8 mouse cellular contexts compared by ENCODE assay signal in genomic region chr13:42866162-42866941, GRCm38 (mm10).
DNase-seq lines count a peak whose midpoint lies in the region; ATAC-seq and TF ChIP-seq lines count a peak whose summit lies in the region.

No protein-coding gene starts in this region.

- intact Hi-C loops in gastrocnemius, postnatal 36 days (cut with DNase I), result no loop called here
- intact Hi-C loops in left cerebral cortex, adult 2 months (cut with DNase I), result loop anchor here (2.0 kb wide), 1 partner anchor 50 kb away; no protein-coding TSS in a partner anchor

- H3K27ac ChIP-seq in cortical plate, adult 2 months (ENCODE audit: insufficient read depth, low read length), result peak overlapping the region; percentile 82
- H3K27ac ChIP-seq in intestine, embryonic 14.5 days (ENCODE audit: low read depth), result no peak overlapping the region
- H3K27ac ChIP-seq in left cerebral cortex, adult 2 months, result peak overlapping the region; percentile 84

- H3K36me3 ChIP-seq in intestine, embryonic 14.5 days (ENCODE audit: control insufficient read depth, insufficient read depth, low read length), result no peaks in the 10 kb centered on the region

- peak overlapping the region; percentile 37 for H3K9ac ChIP-seq in intestine, embryonic 14.5 days (ENCODE audit: low read length)

- no peak for ATAC-seq in intestine, embryonic 14.5 days (replicated peaks; ENCODE audit: low FRiP score, low TSS enrichment, low read depth)
- no peak for ATAC-seq in monocyte, adult 5-6 weeks (replicated peaks; ENCODE audit: insufficient number of reproducible peaks, low FRiP score, low TSS enrichment, poor library complexity, severe bottlenecking)

- peak overlapping the region; percentile 44 for H3K4me3 ChIP-seq in cortical plate, adult 2 months (ENCODE audit: insufficient read depth, low read length)
- peak overlapping the region; percentile 39 for H3K4me3 ChIP-seq in intestine, embryonic 14.5 days (ENCODE audit: low read depth, low read length)
- H3K4me3 ChIP-seq in left cerebral cortex, adult 2 months, result peak overlapping the region; percentile 53

- TF ChIP-seq CTCF in cortical plate, adult 2 months (IDR thresholded peaks at IDR 0.05; ENCODE audit: extremely low read depth, insufficient read depth, low read length), result no peak
- no peak for TF ChIP-seq CTCF in left cerebral cortex, adult 2 months (IDR thresholded peaks at IDR 0.05)

- H3K27me3 ChIP-seq in intestine, embryonic 14.5 days (replicated peaks; ENCODE audit: control insufficient read depth, insufficient read depth, low read length), result 0 out of 2 replicates have a peak, but pooled peaks cover 4% of the 10 kb centered on the region

- H3K4me2 ChIP-seq in intestine, embryonic 14.5 days (ENCODE audit: low read length), result peak overlapping the region; percentile 74

- TF ChIP-seq POLR2A in cortical plate, adult 2 months (IDR thresholded peaks at IDR 0.05; ENCODE audit: extremely low read depth, insufficient read depth, low read length), result peak; percentile 38; the same call in 1 of the 2 replicates

- 4% methylated on average over 21 of the region's 21 CpGs for WGBS in intestine, embryonic 14.5 days

- no peaks in the 10 kb centered on the region for H3K9me3 ChIP-seq in intestine, embryonic 14.5 days (ENCODE audit: control insufficient read depth, low read length)

- DNase-seq in adrenal gland, adult 2 months, result peak; percentile 58
- DNase-seq in gastrocnemius, postnatal 36 days, result peak; percentile 38 to 41
- DNase-seq in intestine, embryonic 14.5 days (ENCODE audit: low spot score), result peak; percentile 71
- peak; percentile 53 to 55 for DNase-seq in left cerebral cortex, adult 2 months (ENCODE audit: extremely low spot score in 1 of 2, low spot score in 2 of 2)
- DNase-seq in lung, postnatal 4 days, result peak; percentile 69 to 78
- peak; percentile 63 for DNase-seq in right cerebral cortex, adult 18-20 months

- H3K4me1 ChIP-seq in cortical plate, adult 2 months (ENCODE audit: control insufficient read depth, insufficient read depth, low read length), result peaks cover 15% of the 10 kb centered on the region
- 0 out of 2 replicates have a peak, but pooled peaks cover 6% of the 10 kb centered on the region for H3K4me1 ChIP-seq in intestine, embryonic 14.5 days (replicated peaks; ENCODE audit: control insufficient read depth, insufficient read depth, low read length)
